Mouse (Mus musculus): ENCODE measurements around the gene Ppp1r17. TPM values are rescaled to one million over a fixed set of nuclear protein-coding genes. Genes with fewer than 3 reads are reported as not detected.

The Ppp1r17 gene
- not detected for polyA plus RNA-seq (2014; fragmentation: Illumina TruSeq; extraction: RNeasy Lipid Tissue Mini Kit (QIAGEN cat#74804); ENCODE audit: low read depth, low replicate concordance)

GRCm38 (mm10) chr6:56017291-56017994, at the start of gene Ppp1r17:
Gene Ppp1r17 (plus strand): TSS chr6:56017497.

Other genes with a start within 250 kb of the Ppp1r17 start
- gene Itprid1, start 180.6 kb upstream of the Ppp1r17 start, polyA plus RNA-seq (2014; fragmentation: Illumina TruSeq; extraction: RNeasy Lipid Tissue Mini Kit (QIAGEN cat#74804); ENCODE audit: low read depth, low replicate concordance) = not detected

All from liver, adult 10 weeks (tissue).